Mouse (Mus musculus) kidney, adult 2 months (tissue): ENCODE data around the gene Slc37a1.

Experiments used
- CTCF ChIP-seq: fragments of 200-500 bp; conservative IDR thresholded peaks from 2 replicates; pipeline ENCODE4 v1.5.1; 2011; ENCODE audit warnings: low read depth, mild to moderate bottlenecking, control low read depth, low read length, moderate library complexity, mixed read lengths; ENCODE audit not compliant: insufficient read depth, insufficient read length
- POLR2A ChIP-seq: fragments of 200-500 bp; IDR thresholded peaks from one replicate; pipeline ENCODE4 v1.6.1; 2011; ENCODE audit warnings: low read depth, low read length, control low read depth

DNA sequence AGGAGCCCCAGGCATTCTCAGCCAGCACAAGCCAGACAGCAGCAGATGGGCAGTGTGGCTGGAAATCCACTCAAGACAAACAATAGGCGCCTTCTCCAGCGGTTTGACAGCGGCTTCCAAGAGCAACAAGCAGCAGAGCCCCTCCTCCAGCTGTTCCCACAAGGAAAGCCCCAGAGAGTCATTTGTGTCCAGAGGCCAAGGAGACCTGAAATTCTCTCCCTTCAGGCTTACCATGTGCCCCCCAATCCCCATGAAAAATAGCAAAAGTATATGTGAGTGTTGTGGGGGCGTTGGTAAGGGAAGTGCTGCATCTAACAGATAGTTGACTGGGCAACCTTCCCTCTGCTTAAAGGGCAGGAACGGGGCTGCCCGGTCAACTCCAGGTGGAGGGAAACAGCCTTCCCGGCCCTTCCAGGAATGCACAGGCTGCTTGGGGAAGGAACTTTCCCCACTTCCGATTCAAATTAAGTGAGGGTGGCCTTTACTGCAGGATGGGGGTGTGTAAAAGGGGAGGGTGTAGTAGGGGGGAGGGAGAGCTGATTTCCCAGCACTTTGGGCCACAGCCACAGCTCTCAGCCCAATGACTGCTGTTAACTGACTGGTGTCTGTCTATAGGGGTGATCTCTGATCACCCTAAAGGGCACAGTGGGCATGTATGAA is 98.5 kb downstream of the Slc37a1 start:
- TF ChIP-seq POLR2A: no peak
- no peak for TF ChIP-seq CTCF
